Mouse (Mus musculus): ENCODE data around the gene Serac1. TPM values are rescaled to one million over a fixed set of nuclear protein-coding genes. Genes with fewer than 3 reads are reported as not detected.

Serac1 gene
- polyA plus RNA-seq (2012; rRNA removed; ENCODE audit: low replicate concordance) = 3.2 and 6.0 TPM in 2 replicates

DNA sequence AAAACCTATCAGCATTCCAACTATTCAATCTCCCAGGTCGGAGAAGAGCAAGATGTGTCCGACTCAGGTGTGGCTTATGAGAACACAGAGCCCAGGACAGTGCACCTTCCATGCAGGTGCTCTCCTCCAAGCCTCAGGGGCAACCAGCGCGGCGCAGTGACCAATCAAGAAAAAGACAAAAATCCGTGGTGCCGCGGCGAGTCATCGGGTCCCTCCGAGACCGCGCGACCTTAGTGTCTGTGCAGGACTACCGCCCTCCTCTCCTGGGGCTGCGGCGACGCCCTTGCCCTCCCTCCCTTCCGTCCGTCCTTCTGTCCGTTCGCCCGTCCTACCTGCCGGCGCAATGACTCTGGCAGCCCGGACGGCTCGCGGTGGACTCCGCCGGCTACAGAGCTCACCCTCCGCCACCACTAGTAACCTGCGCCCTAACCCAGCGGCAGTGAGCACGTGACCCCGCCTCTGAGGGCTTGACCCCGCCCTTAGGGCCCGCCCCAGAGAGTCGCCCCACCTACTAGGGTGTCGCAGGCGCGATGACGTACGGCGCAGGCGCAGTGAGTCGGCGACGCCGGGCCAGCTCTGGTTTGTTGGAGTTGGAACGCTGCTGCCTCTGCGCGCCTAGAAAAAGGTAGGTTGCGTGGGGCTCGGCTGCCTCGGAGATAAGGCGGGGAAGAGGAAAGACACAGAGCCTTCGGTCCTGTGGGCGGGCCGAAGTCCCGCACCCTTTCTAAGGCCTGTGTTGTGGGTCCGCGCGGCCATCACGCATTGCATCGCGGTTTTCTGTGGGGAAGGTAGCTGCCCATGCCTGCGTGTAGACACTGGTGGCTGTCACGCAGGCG, at the start of gene Serac1, which contains the start of gene Gtf2h5:
TSS of gene Serac1 (minus strand) at position 455 of the 836 bp plus-strand sequence.
TSS of gene Gtf2h5 (plus strand) at position 500 of the 836 bp plus-strand sequence.

GRCm38 (mm10) chr17:6106361-6107014, 26.9 kb upstream of the Serac1 start, which contains the start of gene Tulp4:
Gene Tulp4, plus strand, starts transcription at chr17:6106437.

Other genes starting within 250 kb of the Serac1 start
- gene Snx9, start 238.4 kb downstream of the Serac1 start, polyA plus RNA-seq (2012; rRNA removed; ENCODE audit: low replicate concordance) = 36.1 and 37.0 TPM in 2 replicates
- gene Synj2, start 138.5 kb downstream of the Serac1 start, polyA plus RNA-seq (2012; rRNA removed; ENCODE audit: low replicate concordance) = 6.8 and 9.1 TPM in 2 replicates
- gene Gtf2h5, start within 50 bp of the Serac1 start, polyA plus RNA-seq (2012; rRNA removed; ENCODE audit: low replicate concordance) = 9.6 and 23.8 TPM in 2 replicates
- 51.3 and 65.6 TPM in 2 replicates for gene Tulp4, start 26.7 kb upstream of the Serac1 start, polyA plus RNA-seq (2012; rRNA removed; ENCODE audit: low replicate concordance)
- 11.8 and 13.9 TPM in 2 replicates for gene Tmem181a, start 177.1 kb upstream of the Serac1 start, polyA plus RNA-seq (2012; rRNA removed; ENCODE audit: low replicate concordance)
- gene Dynlt1a, start 237.8 kb upstream of the Serac1 start, polyA plus RNA-seq (2012; rRNA removed; ENCODE audit: low replicate concordance) = 2.9 and 4.6 TPM in 2 replicates

Measured in mammary gland, adult 2 months (tissue).